Mouse (Mus musculus) retina, adult 2 months (tissue): Measurements from ENCODE around the gene Lta.
A peak's percentile ranks its signal among the peaks of the same experiment; 100 is the strongest.
"Not testable (repeated sequence)": the region's sequence is repeated elsewhere in the genome, so short reads cannot be mapped to it uniquely, and the experiment has no call there.

Experiments used
- DNase-seq: peaks from one replicate; pipeline ENCODE4 v3.0.0-alpha.2; 2012; ENCODE audit warnings: low read depth, low spot score

Gene Lta

DNA sequence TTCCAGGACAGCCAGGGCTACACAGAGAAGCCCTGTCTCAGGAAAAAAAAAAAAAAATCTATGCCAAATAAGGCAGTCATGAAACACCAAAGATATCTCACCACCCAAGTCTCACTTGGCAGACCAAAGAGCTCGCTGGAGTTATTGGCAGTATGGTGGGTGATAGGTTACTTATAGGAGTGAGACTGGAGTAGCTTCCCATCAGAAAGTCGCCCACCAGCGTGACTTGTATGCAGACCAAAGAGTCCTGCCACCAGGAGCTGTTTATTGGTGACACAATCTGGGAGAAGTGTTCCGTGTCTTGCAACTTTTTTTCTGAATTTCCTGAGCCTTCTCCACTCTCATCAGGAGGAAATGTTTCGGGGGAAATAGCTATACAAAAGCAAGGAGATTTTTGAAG lies 34.5 kb upstream of the Lta start:
- DNase-seq: no peak

GRCm38 (mm10) chr17:35237504-35237903 lies 32.4 kb upstream of the Lta start:
- no peak for DNase-seq

DNA sequence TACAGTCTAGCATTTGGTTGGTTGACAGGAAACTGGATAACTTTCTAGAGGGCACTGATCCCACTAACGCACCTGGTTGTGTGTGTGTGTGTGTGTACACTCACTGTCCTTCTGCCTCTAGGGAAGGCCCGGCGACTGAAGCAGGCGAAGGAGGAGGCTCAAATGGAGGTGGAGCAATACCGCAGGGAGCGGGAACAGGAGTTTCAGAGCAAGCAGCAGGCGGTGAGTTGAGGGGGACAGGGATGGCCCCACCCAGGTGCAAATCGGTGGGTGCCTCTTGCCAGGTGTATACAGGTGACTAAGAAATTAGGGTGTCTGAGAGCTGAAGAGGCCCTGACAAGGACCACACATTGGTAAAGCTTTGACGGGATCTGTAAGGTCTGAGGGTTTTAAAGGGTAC lies 31.8 kb upstream of the Lta start:
- DNase-seq: no peak

DNA sequence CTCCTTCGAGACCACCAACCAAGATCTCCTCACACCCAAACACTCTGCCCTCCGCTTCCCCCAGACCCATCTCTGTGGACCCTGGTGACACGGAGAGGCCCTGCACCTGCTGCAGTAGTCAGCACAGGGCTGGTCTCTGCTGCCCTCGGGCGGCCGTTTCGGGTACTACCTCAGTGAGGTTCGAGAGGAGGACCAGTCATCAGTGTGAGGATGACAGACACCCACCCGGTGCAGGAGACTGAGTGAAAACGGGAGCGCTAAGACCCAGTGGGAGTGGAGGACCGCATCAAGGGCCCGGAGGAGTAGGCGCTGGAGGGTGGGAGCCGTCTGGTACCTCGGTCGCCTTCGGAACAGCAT lies 31.2 kb upstream of the Lta start:
- peak; percentile 71 for DNase-seq

DNA sequence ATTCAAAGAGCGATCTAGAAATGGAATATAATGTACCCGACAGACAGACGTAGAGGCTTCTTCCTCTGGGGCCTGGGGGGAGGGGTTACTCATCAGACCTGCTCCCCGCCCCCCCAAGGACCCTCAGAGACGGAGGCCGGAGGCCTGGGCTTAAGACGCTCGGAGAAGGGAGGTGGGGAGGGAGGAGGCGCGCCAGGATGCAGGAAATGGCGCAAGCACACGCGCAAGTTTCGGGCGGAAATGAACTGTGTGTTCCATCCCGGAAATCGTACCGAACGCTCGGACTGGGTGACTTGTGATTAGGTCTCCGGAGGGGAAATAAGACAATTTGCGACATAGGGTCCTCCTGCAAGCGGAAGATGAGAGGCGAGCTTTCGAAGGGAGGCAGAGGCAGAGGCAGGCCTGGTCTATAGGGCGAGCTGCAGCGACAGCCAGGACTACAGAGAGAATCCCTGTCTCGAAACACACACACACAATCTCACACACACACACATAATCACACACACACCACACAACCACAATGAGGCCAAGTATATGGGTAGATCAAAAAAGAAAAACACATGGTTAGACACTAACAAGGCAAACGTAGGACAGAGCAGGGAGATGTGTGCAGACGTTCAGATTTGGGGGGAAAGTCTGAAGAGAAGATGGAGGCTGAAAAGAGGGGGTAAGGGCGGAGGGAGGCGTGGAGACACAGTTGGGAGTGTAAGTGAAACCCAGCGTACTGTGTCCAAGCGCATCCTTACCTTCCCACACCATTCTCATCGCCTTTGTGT lies 30.7 kb upstream of the Lta start, which contains the start of gene Nfkbil1:
Gene Nfkbil1 (minus strand): TSS at position 179 of the 776 bp plus-strand sequence.
- DNase-seq: peak; percentile 88

GRCm38 (mm10) chr17:35234903-35235302 lies 29.8 kb upstream of the Lta start:
- DNase-seq: no peak

- not testable (repeated sequence) for DNase-seq
Measured at GRCm38 (mm10) chr17:35234090-35234489, 28.9 kb upstream of the Lta start.

- DNase-seq: no peak
Measured at GRCm38 (mm10) chr17:35233114-35233980, 28.2 kb upstream of the Lta start, which contains the start of gene Atp6v1g2. Gene Atp6v1g2, plus strand, starts transcription at chr17:35233660.

DNA sequence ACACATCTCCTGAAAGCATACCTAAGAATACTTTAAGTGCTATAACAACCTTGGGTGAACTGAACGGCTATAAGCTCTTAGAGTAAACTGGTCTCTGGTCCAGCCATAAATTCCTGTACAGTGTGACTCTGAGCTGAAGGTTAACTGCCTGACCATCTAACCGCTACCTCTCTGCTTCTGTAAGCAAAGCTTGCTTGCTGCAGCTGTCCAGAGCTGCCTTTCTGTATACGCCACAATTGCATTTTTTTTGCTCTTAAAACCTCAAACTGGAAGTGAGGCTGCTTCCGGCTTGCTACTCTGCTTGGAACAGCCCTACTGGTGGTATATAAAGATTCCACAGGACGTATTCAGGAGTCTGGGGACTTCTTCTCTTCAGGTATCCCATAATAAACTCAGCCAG lies 27.5 kb upstream of the Lta start:
- no peak for DNase-seq

DNA sequence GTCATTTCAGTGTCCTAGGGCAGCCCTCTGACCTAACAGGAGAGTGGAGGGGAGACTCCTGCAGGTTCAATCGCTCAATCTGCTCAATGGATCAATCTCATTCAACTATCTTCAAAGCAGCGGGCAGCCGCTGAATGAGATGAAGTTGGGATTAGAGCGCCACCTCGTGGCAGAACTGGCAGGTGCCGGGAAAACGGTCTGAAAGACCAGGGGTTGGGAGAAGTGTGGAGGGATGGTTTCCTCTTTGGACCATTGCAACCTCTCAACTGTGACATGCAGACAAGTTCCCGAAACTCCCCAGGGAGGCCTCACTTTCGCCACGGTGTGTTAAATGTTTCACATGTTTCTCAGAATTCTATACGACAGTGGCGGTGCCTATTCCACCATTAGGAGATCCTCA lies 26.9 kb upstream of the Lta start:
- peak; percentile 50 for DNase-seq

DNA sequence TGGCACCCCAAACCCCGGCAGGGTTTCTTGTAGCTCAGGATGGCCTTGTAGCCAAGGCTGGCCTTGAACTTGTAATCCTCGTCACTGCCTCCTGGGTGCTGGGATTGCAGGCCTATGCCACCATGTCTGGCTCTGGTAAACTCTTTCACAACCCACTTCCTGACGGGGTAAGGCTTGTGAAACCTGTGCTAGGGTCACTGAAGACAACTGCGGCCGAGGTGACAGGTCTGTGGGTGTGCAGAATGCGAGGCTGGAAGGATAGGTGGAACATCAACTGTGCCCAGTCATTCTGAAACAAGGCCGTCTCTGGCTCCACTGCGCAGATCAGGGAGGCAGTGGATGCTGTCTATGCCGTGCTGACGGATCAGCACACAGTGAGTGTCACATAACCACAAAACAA lies 25.9 kb upstream of the Lta start:
- no peak for DNase-seq

GRCm38 (mm10) chr17:35226561-35227046 lies 21.5 kb upstream of the Lta start:
- DNase-seq: no peak

DNA sequence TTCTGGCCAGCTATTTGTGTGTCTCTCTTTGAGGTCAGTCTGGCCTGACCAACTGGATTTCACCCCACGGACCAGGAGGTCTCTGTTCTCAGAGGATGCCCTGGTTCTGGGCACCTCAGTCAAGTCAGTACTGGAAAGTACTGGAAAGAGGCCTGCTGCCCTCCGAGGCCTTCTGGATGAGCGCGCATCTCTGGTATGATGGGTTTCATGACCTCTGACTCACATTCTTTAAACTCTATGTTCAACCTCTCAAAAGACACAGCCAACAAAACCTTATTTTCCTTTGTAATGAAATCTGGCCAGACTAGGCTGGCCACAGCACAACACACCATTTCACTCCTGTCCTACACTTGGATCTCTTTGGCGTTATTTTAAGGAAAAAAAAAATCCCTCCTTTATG lies 20.3 kb upstream of the Lta start:
- no peak for DNase-seq

- DNase-seq: no peak
Measured at GRCm38 (mm10) chr17:35224641-35225040, 19.5 kb upstream of the Lta start.

- DNase-seq: no peak
Measured at GRCm38 (mm10) chr17:35222299-35222698, 17.1 kb upstream of the Lta start.

DNA sequence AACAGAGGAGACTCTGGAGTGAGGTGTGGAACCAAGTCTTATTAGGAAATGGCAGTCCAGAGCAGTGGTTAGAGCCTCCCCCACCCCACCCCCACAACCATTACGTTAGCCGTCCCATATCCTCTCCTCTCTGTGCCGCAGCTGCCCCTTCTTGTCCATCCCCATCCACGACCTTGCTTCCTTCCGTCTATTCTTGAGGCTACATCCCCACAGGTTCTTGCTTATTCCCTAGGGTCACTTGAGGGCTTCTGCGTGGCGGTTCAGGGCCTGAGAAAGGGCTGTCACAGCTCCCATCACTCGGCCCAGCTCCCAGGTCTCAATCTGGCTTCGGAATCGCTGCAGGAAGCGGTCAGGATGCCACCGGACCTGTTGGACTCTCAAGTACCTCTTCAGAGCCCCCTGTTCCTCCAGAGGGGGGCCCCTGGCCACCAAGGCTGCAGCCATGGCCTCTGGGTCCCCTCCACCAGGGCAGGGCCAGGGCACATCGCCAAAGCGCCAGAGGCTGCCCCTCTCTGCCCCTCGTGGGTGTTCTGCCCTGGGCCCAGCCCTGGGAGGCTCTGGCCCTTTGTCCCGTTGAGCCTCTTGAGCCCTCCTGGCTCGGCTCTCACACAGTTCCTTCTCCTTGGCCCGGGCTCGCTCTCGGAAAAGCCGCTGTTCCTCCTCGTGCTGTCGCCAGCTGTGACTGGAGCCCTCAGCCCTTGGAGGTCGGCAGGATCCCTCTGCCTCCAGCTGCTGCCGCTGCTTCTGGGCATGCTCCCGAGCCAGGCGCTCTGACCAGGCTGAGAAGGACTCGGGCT lies 15.2 kb upstream of the Lta start, which contains the start of gene Gm16181:
Gene Gm16181 (plus strand): TSS at position 679 of the 797 bp plus-strand sequence.
- no peak for DNase-seq

DNA sequence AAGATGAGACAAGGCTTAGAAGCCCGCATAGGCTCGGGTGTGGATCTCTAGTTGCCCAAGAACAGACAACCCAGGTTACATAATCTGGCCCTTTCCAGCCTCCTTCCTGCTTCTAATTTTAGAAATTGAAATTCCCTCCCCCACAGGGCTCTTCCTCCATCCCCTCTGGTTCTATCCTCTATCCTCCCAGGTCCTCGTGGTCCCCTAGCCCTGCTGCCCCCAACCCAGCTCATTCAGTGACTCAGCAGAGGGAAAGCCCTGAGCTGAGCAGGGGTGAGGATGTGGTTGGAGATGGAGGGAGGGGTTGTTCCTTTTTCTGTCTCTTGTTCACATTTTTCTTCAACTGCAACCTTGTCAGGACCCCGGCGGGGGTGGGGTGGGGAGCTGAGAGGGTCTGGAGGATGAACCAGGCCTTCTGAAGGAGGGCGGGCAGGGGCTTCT lies 14.5 kb upstream of the Lta start:
- no peak for DNase-seq

GRCm38 (mm10) chr17:35218516-35219193 lies 13.5 kb upstream of the Lta start:
- DNase-seq: no peak

DNA sequence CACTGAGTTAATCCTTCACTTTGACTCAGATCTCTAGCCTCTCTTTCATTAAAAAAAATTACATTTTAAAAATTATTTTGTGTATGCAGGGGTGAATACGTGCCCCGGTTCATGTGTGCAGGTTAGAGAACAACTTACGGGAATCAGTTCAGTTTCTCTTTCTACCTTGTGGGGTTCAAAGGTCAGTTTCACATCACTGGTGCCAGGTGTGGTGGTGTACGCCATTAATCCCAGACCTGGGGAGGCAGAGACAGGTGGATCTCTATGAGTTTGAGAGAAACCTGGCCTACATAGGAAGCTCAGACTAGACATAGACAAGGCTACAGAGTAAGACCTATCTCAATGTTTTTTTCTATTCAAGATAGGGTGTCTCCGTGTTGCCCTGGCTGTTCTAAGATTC lies 7.9 kb upstream of the Lta start:
- DNase-seq: no peak

DNA sequence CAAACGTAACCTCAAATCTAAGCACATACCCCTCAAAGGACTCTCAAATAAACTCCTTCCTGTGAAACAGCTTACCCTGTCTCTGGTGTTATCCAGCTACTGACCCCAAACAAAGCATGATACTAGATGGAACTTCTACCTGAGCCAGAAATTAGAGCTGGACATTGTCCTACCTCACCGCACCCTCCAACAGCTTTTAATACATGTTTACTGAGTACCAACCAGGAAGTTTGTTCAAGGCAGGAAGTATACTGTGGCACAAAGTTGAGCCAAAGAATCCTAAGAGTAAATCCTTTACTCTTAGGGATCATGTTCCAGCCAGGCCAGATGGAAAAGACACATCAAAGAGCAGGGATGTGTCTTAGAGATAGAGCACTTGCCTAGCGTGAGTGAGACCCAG lies 5.4 kb upstream of the Lta start:
- no peak for DNase-seq
